Mouse (Mus musculus): Measurements from ENCODE around the gene Ica1.

DNA sequence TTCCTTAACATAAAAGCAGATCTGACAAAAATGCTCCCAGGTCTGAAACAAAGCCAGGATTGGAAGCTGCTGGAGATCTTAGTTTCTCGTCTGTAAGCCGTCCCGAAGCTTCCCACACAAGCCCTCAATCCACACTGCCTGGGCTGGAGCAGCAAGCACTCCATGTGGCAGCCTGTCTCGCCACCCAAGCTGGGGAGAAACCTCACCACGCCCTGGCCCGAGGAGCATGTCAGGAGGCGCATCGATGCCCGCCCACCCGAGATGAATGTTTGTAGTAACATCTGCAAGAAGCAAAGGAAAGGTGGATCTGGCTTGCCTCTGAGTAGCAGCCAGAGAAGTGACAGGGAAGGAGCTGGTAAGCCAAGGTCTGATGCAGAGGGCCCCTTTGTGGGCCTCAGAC is 133.6 kb downstream of the Ica1 start:
- TF ChIP-seq CTCF (IDR thresholded peaks at IDR 0.05; ENCODE audit: extremely low read depth, insufficient read depth, low read length), result no peak
- TF ChIP-seq POLR2A (IDR thresholded peaks at IDR 0.05; ENCODE audit: extremely low read depth, insufficient read depth, low read length), result no peak
